ENCODE assay signal across 28 mouse cellular contexts in the genomic region with DNA sequence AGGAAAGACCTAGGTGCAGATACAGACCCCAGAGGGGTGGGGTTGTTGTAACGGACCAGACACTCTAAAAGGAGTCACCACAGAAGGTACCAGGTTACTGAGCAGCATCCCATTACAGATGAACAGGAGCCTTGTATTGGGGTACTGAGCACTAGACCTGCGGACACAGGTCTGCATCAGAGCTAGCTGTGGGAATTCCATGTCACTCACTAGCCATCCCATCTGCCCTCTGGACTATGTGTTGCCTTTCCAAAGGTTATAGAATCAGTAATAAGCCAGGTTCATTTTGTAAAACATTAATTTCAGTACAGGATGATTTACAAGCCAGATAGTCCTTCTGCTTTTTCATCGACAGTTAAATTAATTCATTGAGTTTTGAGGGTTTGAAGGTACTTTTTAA. TPM values are rescaled to one million over a fixed set of nuclear protein-coding genes. Genes with fewer than 3 reads are reported as not detected.
DNase-seq lines count a peak whose midpoint lies in the region; ATAC-seq and TF ChIP-seq lines count a peak whose summit lies in the region.
"Had no signal": no experiment of that assay in that cellular context is flagged by ENCODE, and none has a peak within 500 bp of the region (broad histone marks: within the 10 kb centered on the region; RNA-seq: fewer than 3 reads in every experiment).

No protein-coding gene starts in this region.

- H3K27ac ChIP-seq in kidney, embryonic 15.5 days = no peak overlapping the region
- no peak overlapping the region for H3K27ac ChIP-seq in kidney, embryonic 16.5 days (ENCODE audit: low read length)
- H3K27ac ChIP-seq in liver, postnatal 0 days (ENCODE audit: low read depth) = no peak overlapping the region
- H3K27ac ChIP-seq in liver, embryonic 12.5 days = no peak overlapping the region
- H3K27ac ChIP-seq in macrophage = peak overlapping the region; percentile 84
- H3K27ac ChIP-seq: embryonic facial prominence, embryonic 10.5 days; embryonic facial prominence, embryonic 13.5 days; forebrain, embryonic 12.5 days; hindbrain, embryonic 12.5 days; hindbrain, embryonic 15.5 days had no signal

- H3K27me3 ChIP-seq in kidney, embryonic 15.5 days = no peaks in the 10 kb centered on the region
- H3K27me3 ChIP-seq in kidney, embryonic 16.5 days (ENCODE audit: insufficient read depth, low read length) = no peaks in the 10 kb centered on the region
- H3K27me3 ChIP-seq in liver, postnatal 0 days (ENCODE audit: insufficient read depth, low read length) = no peaks in the 10 kb centered on the region
- no peaks in the 10 kb centered on the region for H3K27me3 ChIP-seq in liver, embryonic 12.5 days (replicated peaks)
- H3K27me3 ChIP-seq: CH12.LX; embryonic facial prominence, embryonic 13.5 days; forebrain, embryonic 12.5 days; hindbrain, embryonic 12.5 days; hindbrain, embryonic 15.5 days; Patski had no signal

- H3K79me2 ChIP-seq in macrophage (ENCODE audit: inconsistent target) = peaks cover 72% of the 10 kb centered on the region

- peak; percentile 57 for DNase-seq in kidney, adult 11 months
- DNase-seq in kidney, adult 8-10 months = peak; percentile 58 to 71
- no peak for DNase-seq in liver, postnatal 0 days
- DNase-seq: adrenal gland, adult 2 months; adrenal gland, postnatal 14 days; cerebellum, adult 11-12 months; cerebellum, adult 8-10 months; cerebellum, postnatal 10 days; cerebellum, postnatal 36 days; embryo, embryonic 11 days; gastrocnemius, postnatal 10 days; gastrocnemius, postnatal 36 days had no signal

- H3K9me3 ChIP-seq in kidney, embryonic 15.5 days (replicated peaks) = no peaks in the 10 kb centered on the region
- H3K9me3 ChIP-seq in kidney, embryonic 16.5 days (ENCODE audit: low read length) = no peaks in the 10 kb centered on the region
- no peaks in the 10 kb centered on the region for H3K9me3 ChIP-seq in liver, postnatal 0 days (ENCODE audit: low read length)
- H3K9me3 ChIP-seq in liver, embryonic 12.5 days (replicated peaks) = no peaks in the 10 kb centered on the region
- H3K9me3 ChIP-seq: embryonic facial prominence, embryonic 10.5 days; embryonic facial prominence, embryonic 13.5 days; forebrain, embryonic 12.5 days; G1E; hindbrain, embryonic 12.5 days; hindbrain, embryonic 15.5 days had no signal

- H3K36me3 ChIP-seq in kidney, embryonic 15.5 days = no peaks in the 10 kb centered on the region
- H3K36me3 ChIP-seq in kidney, embryonic 16.5 days (ENCODE audit: insufficient read depth, low read length) = no peaks in the 10 kb centered on the region
- H3K36me3 ChIP-seq in liver, postnatal 0 days (replicated peaks; ENCODE audit: insufficient read depth, low read length) = no peaks in the 10 kb centered on the region
- no peaks in the 10 kb centered on the region for H3K36me3 ChIP-seq in liver, embryonic 12.5 days
- peaks cover 9% of the 10 kb centered on the region; the same call in 1 of the 2 replicates for H3K36me3 ChIP-seq in macrophage (ENCODE audit: inconsistent target)
- H3K36me3 ChIP-seq: embryonic facial prominence, embryonic 10.5 days; embryonic facial prominence, embryonic 13.5 days; forebrain, embryonic 12.5 days; G1E; hindbrain, embryonic 12.5 days; hindbrain, embryonic 15.5 days had no signal

- H3K4me3 ChIP-seq in kidney, embryonic 15.5 days (replicated peaks) = no peak overlapping the region
- H3K4me3 ChIP-seq in kidney, embryonic 16.5 days (ENCODE audit: low read length) = no peak overlapping the region
- H3K4me3 ChIP-seq in liver, postnatal 0 days (ENCODE audit: low read depth, low read length) = no peak overlapping the region
- no peak overlapping the region for H3K4me3 ChIP-seq in liver, embryonic 12.5 days
- H3K4me3 ChIP-seq in macrophage (ENCODE audit: inconsistent target) = peak overlapping the region; percentile 56; the same call in 1 of the 2 replicates
- H3K4me3 ChIP-seq: embryonic facial prominence, embryonic 10.5 days; embryonic facial prominence, embryonic 13.5 days; erythroblast, embryonic 14.5 days; forebrain, embryonic 12.5 days; hindbrain, embryonic 12.5 days; hindbrain, embryonic 15.5 days had no signal

- no peak overlapping the region for H3K9ac ChIP-seq in kidney, embryonic 15.5 days
- no peak overlapping the region for H3K9ac ChIP-seq in kidney, embryonic 16.5 days (replicated peaks; ENCODE audit: low read length)
- H3K9ac ChIP-seq in liver, postnatal 0 days (replicated peaks) = no peak overlapping the region
- H3K9ac ChIP-seq in liver, embryonic 12.5 days = no peak overlapping the region
- H3K9ac ChIP-seq: embryonic facial prominence, embryonic 13.5 days; forebrain, embryonic 12.5 days; hindbrain, embryonic 12.5 days; hindbrain, embryonic 15.5 days had no signal

- no peak overlapping the region for H3K4me2 ChIP-seq in kidney, embryonic 15.5 days
- H3K4me2 ChIP-seq in kidney, embryonic 16.5 days (replicated peaks; ENCODE audit: low read depth, low read length) = no peak overlapping the region
- H3K4me2 ChIP-seq in liver, postnatal 0 days (ENCODE audit: low read depth, low read length) = 0 out of 2 replicates have a peak overlapping the region, but pooled peaks have one; percentile 18
- H3K4me2 ChIP-seq in liver, embryonic 12.5 days = no peak overlapping the region
- H3K4me2 ChIP-seq: embryonic facial prominence, embryonic 13.5 days; forebrain, embryonic 12.5 days; heart, embryonic 11.5 days; hindbrain, embryonic 12.5 days; hindbrain, embryonic 15.5 days had no signal

- H3K4me1 ChIP-seq in kidney, embryonic 15.5 days = peaks cover 3% of the 10 kb centered on the region; the same call in 1 of the 2 replicates
- 0 out of 2 replicates have a peak, but pooled peaks cover 4% of the 10 kb centered on the region for H3K4me1 ChIP-seq in kidney, embryonic 16.5 days (ENCODE audit: insufficient read depth, low read length)
- H3K4me1 ChIP-seq in liver, postnatal 0 days (ENCODE audit: insufficient read depth) = peaks cover 6% of the 10 kb centered on the region; the same call in 1 of the 2 replicates
- H3K4me1 ChIP-seq in liver, embryonic 12.5 days = 0 out of 2 replicates have a peak, but pooled peaks cover 3% of the 10 kb centered on the region
- H3K4me1 ChIP-seq: embryonic facial prominence, embryonic 13.5 days; forebrain, embryonic 12.5 days; hindbrain, embryonic 12.5 days; hindbrain, embryonic 15.5 days had no signal

- no peak for TF ChIP-seq CTCF in liver, postnatal 0 days (IDR thresholded peaks at IDR 0.05; ENCODE audit: low read depth)

- no peak for TF ChIP-seq EP300 in liver, postnatal 0 days (IDR thresholded peaks at IDR 0.05; ENCODE audit: low read depth)

- WGBS in kidney, embryonic 15.5 days = 77% methylated on average over 3 of the region's 3 CpGs
- 82% methylated on average over 3 of the region's 3 CpGs for WGBS in kidney, embryonic 16.5 days
- 74% methylated on average over 3 of the region's 3 CpGs for WGBS in liver, postnatal 0 days (ENCODE audit: insufficient replicate concordance)
- WGBS in liver, embryonic 12.5 days (ENCODE audit: insufficient replicate concordance) = 62% methylated on average over 3 of the region's 3 CpGs
- 87% methylated on average over 3 of the region's 3 CpGs for WGBS in macrophage (ENCODE audit: missing documents)

- no peak for ATAC-seq in kidney, embryonic 15.5 days (replicated peaks; ENCODE audit: low FRiP score)
- ATAC-seq in kidney, embryonic 16.5 days (ENCODE audit: low FRiP score, low TSS enrichment) = no peak
- no peak for ATAC-seq in liver, postnatal 0 days
- no peak for ATAC-seq in liver, embryonic 12.5 days
- ATAC-seq in granulocyte monocyte progenitor cell, adult 5-6 weeks (replicated peaks; ENCODE audit: poor library complexity, severe bottlenecking) = no peak
- ATAC-seq: forebrain, embryonic 16.5 days; Patski had no signal

RNA-seq across cellular contexts. Expression of a gene that starts 2.7 kb away (rescaled TPM):
- 1.6 and 2.0 TPM in 2 replicates for polyA plus RNA-seq in kidney, embryonic 15.5 days (2015; fragmentation: Nextera tagmentation; extraction: Ambion mirVana)
- 2.3 and 3.0 TPM in 2 replicates for polyA plus RNA-seq in kidney, embryonic 16.5 days (2015; fragmentation: Nextera tagmentation; extraction: Ambion mirVana)
- 2.0 and 2.5 TPM in 2 replicates for polyA plus RNA-seq in liver, postnatal 0 days (2015; fragmentation: Nextera tagmentation; extraction: Ambion mirVana)
- polyA plus RNA-seq in liver, embryonic 12.5 days (2016; fragmentation: Nextera tagmentation; extraction: Ambion mirVana) = 1.1 and 1.2 TPM in 2 replicates
- total RNA-seq in macrophage (2018; cell fraction: chromatin; rRNA removed) = 1,000 to 10,000 TPM in 13 of 26 experiments, 100 to 1,000 TPM in 13; 223 to 2,288 (median 1,214) TPM
- total RNA-seq in macrophage (2018; cell fraction: cytosol; rRNA removed) = 100 to 1,000 TPM in 23 of 26 experiments, 10 to 100 TPM in 3; 84.8 to 485 (median 253) TPM
- 1,000 to 10,000 TPM in 14 of 26 experiments, 100 to 1,000 TPM in 12; 269 to 1,709 (median 1,059) TPM for total RNA-seq in macrophage (2018; cell fraction: nucleus; rRNA removed)
- 52.1 to 164 TPM (median 86.0 TPM) in 3 replicates for polyA plus RNA-seq in macrophage (2018)
- 22.4 and 29.0 TPM in 2 replicates for total RNA-seq in granulocyte monocyte progenitor cell, adult 5-6 weeks (2014; fragmentation: Nextera tagmentation)
- total RNA-seq in granulocyte monocyte progenitor cell, adult 5-6 weeks (2017) = 26.1 and 26.2 TPM in 2 replicates
- polyA plus RNA-seq: erythroblast, embryonic 14.5 days; G1E; Patski had no signal

Comparison
In these comparisons a context has a peak if more than half of its experiments do, and no peak if none do; other contexts are left out.
1. RNA of a gene that starts 2.7 kb away (polyA plus RNA-seq): 52.1 to 164 TPM in macrophage; 2.3 to 3.0 TPM in kidney, embryonic 16.5 days, 2.0 to 2.5 TPM in liver, postnatal 0 days, 1.6 to 2.0 TPM in kidney, embryonic 15.5 days and 1.1 to 1.2 TPM in liver, embryonic 12.5 days; every median in the first group is over 10 times any median in the second.